Mouse (Mus musculus): ENCODE data around the gene Tbx19.

DNA sequence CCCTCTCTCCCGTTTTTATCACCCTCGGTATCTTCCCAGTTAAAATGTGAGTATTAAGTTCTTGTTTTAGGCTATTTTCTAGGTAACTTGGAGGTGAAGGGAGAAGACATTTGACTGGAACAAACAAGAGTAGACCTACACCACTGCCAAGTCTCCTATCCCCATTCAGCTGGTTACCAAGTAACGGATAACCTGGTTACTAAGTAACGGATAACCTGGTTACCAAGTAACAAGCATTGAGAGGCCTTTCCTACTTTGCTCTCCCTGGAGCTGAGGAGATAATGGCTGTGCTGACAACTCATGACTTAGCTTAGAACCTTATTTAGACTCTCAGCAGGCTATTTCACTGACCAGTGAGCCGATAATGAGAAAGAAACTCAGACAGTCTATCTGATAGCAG is 51.4 kb downstream of the Tbx19 start:
- TF ChIP-seq POLR2A (IDR thresholded peaks at IDR 0.05; ENCODE audit: borderline replicate concordance, extremely low read depth, insufficient read depth, insufficient read length, poor library complexity, severe bottlenecking) (no peak), CTCF (IDR thresholded peaks at IDR 0.05; ENCODE audit: borderline replicate concordance, extremely low read depth, insufficient read depth, insufficient read length) (no peak)

All from brain, embryonic 14.5 days (tissue).